Mouse (Mus musculus): ENCODE measurements around the gene Pde6d.
A peak's percentile ranks its signal among the peaks of the same experiment; 100 is the strongest.

Pde6d gene

DNA sequence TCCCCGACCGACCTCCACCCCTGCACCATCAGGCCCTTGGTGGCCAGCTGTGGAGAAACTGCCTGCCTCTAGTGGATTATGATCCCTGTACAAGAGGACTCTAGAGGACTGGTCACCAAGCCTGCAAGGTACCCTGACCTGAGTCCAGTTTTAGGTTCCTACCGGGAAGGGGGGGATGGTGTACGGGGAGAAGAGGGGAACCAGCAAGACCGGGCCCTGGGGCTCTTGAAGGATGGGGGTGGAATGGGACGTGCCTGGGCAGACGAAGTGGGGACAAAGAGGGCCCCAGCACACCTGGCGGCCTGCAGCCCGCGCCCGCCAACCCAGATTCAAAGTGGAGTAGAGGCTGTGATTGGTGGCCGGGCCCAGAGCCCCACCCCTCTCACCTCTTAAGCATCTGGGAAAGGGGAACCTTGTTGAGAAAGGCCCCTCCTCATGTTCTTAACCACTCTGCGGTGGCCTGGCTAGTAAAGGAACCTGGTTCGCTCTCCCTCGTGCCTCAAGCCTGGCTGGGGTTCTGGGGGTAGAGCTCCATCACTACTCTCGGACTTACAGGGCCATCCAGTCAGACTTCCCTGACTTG lies 79.2 kb downstream of the Pde6d start:
- no peak for DNase-seq (ENCODE audit: low spot score in 2 of 2)

DNA sequence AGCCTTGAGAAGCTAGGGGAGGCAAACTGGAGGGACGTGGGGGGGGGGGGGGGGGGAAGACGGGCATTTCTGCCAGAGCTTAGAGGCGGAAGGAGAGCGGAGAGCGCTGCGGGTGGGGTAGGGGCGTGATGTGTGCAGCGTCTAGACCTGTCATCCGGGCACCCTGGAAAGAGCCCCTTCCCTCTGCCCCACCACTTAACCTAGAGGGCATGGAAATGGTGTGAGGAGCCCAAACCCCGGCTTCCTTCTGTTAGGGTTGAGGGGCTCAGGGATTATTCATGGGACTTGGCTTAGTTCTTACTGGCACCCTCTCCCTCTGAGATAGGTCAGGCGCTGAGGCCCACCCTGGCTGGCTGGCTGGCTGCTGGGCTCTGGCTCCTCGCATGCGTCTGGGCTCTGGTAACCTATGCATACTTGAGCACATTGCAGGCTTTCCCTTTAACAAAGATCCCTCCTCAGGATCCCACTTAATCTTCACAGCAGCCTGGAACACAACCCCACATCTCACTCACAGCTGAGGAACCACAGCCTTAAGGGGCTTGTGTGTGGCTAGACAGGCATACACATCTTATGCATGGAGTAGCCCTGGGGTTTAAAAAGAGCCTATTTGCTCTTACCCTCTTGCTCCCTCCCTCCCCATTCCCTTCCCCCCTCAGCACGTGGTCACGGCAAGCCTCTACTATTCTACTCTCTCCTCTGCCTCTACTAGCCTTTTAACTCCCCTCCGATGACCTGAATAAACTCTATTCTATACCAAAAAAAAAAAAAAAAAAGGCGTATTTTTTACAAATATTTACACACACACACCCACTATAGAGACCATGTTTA lies 80.0 kb downstream of the Pde6d start:
- DNase-seq (ENCODE audit: low spot score in 2 of 2) = no peak

DNA sequence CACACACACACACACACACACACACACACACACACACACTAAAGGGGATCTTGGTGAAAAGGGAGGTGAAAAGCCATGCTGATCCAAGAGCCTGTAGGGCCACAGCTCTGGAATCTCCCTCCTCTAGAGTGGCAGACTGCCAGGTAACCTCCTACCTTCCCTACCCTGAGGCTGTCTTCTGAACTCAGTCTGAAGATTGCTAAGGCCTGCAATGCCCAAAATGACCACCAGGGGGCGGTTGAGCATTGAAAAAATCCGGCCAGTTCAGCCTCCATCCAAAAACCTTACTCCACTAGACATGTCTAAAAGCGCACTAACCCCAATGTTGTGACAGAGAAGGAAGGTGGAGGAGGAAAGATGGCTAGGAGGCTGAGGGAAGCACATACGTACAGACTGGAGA lies 80.9 kb downstream of the Pde6d start:
- peak; percentile 88 to 93 for DNase-seq (ENCODE audit: low spot score in 2 of 2)

DNA sequence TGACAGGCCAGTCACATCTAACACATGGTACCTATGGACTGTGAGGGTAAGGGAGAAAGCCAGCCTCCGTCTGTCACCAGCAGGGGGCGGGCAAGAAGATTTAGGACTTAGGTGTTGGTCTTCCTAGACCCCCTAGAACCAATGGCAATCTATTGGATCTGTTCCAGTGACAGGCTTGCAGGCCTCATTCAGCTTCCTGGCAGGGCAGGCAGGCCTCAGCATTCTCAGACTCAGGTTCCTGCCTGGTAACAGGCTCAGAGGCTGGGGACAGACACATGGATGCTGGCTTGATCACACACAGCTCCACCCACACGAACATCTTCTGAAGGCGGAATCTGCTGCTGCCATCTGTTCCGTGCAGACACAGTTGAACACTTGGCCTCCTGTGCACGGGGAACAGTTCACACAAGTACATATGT lies 81.3 kb downstream of the Pde6d start:
- DNase-seq (ENCODE audit: low spot score in 2 of 2) = no peak

DNA sequence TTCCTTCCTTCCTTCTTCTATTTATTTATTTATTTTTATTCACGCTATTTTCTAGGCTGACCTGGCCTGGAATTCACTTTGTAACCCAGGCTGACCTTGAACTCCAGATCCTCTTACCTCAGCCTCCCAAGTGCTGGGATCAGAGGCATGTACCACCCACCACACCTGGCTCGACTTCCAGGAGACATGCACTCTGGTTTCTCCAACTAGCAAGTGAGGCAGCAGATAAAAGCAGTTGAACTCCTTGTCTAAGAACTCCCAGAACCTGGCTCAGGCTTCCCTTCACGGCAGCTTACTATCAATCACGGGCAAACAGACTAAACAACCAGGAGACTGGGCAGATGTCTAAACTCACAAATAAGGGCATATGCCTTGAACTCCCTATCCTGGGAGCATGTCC lies 81.7 kb downstream of the Pde6d start:
- DNase-seq (ENCODE audit: low spot score in 2 of 2) = no peak

DNA sequence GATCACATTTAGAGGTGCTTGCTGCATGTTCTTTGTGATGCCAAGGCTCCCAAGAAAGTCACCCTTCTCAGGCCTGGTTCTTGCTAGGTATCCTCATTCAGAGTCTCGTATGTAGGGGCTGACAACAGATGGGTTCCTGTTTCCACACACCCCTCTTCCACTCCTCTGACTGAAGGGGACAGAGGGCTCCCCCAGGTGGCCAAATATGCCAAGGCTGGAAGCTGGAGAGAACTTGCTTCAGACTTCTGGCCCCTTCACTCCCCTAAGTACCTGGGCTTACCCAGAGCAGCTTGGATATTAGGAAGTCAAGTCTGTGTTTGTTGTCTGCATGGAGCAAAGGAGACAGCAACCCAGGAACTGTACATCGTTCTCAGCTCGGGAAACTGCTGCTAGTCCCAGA lies 82.5 kb downstream of the Pde6d start:
- DNase-seq (ENCODE audit: low spot score in 2 of 2) = no peak

DNA sequence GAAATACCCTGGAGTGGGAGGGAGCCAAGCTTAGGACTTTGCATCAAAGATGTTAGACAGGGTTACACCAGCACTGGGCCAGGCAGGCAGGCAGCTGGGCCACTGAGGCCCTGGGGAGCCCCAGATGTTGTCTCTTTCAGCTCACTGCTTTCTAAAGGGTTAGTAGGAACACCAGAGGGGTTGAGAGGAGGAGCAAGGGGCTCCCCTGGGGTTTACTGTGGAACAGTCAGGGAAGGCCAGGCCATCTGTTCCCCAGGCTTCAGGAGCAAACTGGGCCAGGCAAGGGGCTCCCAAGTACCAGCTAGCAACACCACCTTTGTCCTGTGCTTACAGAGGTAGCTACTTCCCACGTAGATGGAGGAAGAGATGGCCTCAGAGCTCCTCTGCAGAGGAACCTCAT lies 83.8 kb downstream of the Pde6d start:
- DNase-seq (ENCODE audit: low spot score in 2 of 2) = no peak

DNA sequence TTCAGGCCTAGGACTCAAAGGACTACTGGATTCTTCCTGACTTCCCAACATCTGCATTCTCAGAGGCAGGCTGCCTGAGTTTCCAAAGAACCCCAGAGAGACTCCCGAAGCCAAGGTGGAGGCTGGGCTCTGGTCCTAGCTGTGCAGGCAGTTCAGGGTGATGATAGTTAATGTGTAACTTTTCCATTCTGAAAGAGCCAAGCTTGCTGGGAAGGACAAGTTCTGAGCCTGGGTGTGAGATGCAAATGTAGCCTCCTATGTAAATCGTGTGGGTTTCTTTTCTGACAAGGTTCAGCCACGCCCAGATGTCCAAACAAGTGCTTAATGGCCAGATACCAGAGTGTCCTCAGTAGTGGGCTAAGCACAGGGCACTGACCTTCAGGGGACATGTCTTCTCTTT lies 84.4 kb downstream of the Pde6d start:
- no peak for DNase-seq (ENCODE audit: low spot score in 2 of 2)

DNA sequence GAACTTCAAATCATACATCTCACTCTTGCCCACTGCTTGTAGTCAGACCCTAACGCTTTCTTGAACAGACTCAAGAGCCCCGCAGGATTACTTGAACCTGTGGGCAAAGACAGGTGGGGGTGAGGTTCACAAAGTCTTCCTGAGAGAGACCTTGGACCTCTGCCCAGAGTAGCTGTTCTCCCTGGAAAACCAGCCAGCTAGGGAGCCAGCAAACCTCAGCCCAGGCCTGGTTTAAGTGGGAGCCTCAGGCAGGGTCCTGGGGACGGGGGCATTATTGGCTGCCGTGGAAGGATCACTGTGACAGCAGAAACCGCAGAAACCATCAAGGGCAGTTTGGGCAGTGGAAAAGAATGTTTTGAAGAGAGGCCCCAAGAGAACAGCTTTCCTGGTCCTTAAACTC lies 85.1 kb downstream of the Pde6d start:
- no peak for DNase-seq (ENCODE audit: low spot score in 2 of 2)

DNA sequence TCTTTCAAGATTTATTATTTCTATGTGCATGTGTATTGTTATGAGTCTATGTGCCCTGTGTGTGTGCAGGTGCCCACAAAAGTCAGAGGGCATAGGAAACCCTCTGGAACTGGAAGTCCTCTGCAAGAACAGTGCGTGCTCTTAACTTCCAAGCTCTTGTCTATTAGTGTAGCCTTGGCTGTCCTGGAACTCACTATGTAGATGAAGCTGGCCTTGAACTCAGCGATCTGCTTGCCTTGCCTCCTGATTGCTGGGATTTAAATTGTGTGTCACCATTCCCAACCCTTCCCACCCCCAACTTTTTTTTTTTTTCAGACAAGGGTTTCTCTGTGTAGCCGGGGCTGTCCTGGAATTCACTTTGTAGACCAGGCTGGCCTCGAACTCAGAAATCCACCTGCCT lies 86.1 kb downstream of the Pde6d start:
- DNase-seq (ENCODE audit: low spot score in 2 of 2) = no peak

DNA sequence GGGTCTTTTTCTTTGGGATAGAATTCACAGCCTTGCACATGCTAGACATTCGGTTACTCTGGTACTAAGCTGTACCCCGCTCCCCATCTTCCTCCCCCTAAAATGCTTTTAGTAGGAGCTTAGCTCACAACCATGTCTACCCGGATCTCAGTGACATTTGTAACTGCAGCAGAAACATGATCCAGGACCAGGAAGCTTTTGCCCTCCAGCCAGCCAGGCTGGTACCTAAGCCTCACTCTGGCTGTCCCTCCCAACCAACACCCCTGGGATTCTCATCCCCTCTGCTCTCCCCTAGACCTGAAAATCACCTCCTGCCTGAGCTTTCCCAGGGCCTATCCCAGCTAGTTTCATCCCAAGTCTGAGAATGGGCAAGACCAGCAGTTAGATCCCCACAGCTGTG lies 88.6 kb downstream of the Pde6d start:
- no peak for DNase-seq (ENCODE audit: low spot score in 2 of 2)
